Mouse (Mus musculus) adrenal gland (tissue): ENCODE results near the gene Kcnt2.

ENCODE experiments used
- intact Hi-C: fragments of 180-260 bp; cut with DNase I; formaldehyde crosslinking; loops from one replicate; pipeline ENCODE4 v1.15.1; 2025

Gene Kcnt2

DNA sequence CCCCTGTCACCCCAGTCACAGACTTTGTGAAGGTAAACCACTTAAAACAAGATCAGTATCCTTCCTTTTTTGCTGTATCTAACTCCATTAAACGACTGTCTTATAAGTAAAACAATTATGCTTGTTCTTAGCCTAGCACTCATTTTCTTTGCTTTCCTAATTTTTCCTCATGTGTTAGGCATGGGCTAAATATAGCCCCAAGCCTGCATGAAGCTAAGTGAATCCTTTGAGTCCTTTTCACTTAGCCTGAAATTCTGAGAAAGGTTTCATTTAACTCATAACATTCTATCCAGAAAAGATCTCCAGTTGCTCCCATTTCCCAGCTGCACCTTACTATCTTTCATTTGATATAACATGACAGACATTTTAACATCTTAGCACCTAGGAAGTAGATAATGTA, 127.6 kb downstream of the Kcnt2 start:
- intact Hi-C loops = no loop called here

- intact Hi-C loops = no loop called here
Measured at GRCm38 (mm10) chr1:140378791-140379190, 132.8 kb downstream of the Kcnt2 start.

- intact Hi-C loops = no loop called here
Measured at GRCm38 (mm10) chr1:140379526-140379925, 133.6 kb downstream of the Kcnt2 start.

DNA sequence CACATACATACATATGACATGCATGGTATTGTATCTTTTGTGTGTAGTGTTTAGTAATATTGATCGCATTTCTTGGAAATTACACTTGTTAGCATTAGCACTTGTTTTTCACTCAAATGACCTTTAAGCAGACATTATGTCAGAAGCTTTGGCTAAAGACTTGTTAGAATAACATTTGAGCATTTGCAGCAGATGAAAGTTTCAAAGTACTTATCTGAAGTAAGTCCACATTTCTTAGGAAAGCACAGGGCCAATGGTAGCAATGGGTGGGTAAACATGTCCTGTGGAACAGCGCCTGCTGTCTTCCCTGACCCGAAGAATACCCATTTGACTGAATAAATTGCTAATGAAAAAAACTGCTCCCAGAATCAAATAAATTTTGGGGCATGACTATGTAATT, 135.1 kb downstream of the Kcnt2 start:
- intact Hi-C loops = no loop called here

DNA sequence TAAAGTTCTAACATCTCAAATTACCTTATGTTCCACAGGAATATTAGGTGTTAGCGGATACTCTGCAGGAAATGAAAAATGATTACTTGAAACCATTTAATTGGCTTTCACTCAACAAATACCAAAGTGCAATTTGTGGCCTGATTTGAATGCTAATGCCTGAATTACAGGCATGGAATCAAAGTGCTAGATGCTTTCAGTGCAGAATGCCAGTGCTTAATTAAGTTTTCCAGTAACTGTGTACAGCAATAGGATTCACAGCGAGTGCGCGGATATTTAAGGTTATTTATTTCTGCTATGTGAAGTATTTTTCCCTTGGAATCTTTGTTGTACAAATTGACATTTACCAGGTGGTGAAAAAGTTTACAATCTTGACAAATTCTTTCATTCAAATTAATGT, 144.3 kb downstream of the Kcnt2 start:
- intact Hi-C loops = no loop called here

GRCm38 (mm10) chr1:140397756-140398155, 151.8 kb downstream of the Kcnt2 start:
- intact Hi-C loops = no loop called here

GRCm38 (mm10) chr1:140406631-140407288, 160.8 kb downstream of the Kcnt2 start:
- intact Hi-C loops = no loop called here

- intact Hi-C loops = no loop called here
Measured at GRCm38 (mm10) chr1:140415761-140416160, 169.8 kb downstream of the Kcnt2 start.

- intact Hi-C loops = no loop called here
Measured at GRCm38 (mm10) chr1:140422954-140423353, 177.0 kb downstream of the Kcnt2 start.

- intact Hi-C loops = no loop called here
Measured at GRCm38 (mm10) chr1:140429284-140429850, 183.4 kb downstream of the Kcnt2 start.

DNA sequence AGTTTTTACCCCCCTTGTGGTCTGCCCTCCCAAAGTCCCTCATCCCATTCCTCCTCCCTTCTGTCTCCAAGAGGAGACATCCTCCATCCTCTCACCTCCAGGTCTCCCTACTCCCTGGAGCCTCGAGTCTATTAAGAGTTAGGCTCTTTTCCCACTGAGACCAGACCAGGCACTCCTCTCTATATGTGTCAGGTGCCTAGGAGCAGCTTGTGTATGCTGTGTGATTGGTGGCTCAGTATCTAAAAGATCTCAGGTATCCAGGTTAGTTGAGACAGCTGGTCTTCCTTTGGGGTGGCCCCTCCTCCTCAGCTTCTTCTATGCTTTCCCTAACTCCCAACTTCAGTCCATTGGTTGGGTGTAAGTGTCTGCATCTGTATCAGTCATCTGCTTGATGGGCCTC, 186.1 kb downstream of the Kcnt2 start:
- intact Hi-C loops = no loop called here

- intact Hi-C loops = no loop called here
Measured at GRCm38 (mm10) chr1:140434791-140435190, 188.8 kb downstream of the Kcnt2 start.

- intact Hi-C loops = no loop called here
Measured at GRCm38 (mm10) chr1:140438176-140438575, 192.2 kb downstream of the Kcnt2 start.

- intact Hi-C loops = no loop called here
Measured at GRCm38 (mm10) chr1:140443904-140444303, 197.9 kb downstream of the Kcnt2 start.

DNA sequence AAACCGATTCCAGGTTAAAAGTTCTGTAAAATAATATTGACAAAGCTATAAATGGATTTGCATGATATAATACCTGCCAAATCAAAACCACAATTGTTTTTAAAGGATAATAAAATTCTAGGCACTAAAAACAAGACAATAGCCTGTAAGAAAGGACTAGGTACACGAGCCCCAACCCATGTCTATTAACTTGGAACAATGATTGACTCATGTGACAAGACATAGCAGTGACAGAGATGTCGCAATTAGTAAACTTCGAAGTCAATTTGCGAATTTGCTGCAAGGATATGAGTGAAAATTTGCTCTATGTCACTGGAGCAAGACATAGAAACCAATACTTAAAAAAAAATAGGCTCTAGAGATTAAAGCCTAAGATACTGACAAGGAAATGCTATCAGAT, 198.4 kb downstream of the Kcnt2 start:
- intact Hi-C loops = no loop called here

GRCm38 (mm10) chr1:140451461-140451860, 205.5 kb downstream of the Kcnt2 start:
- intact Hi-C loops = no loop called here

DNA sequence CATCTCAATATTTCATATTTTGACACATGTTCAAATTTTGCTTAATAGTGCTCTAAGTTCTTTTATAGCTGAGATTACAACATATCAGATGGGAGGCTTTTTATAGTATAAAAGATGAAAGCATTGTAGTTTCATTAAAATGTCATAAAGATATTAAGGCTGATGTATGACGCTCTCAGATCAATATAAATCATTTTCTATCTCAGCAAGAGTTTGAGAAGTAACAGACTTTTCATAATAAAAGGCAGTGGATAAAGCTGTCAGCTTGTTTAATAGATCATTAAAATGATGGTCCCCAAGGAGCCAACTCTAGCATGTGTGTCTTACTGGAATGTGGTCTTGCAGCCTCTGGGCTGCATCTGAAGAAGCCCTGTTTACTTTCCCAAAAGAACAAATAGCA, 206.0 kb downstream of the Kcnt2 start:
- intact Hi-C loops = no loop called here

DNA sequence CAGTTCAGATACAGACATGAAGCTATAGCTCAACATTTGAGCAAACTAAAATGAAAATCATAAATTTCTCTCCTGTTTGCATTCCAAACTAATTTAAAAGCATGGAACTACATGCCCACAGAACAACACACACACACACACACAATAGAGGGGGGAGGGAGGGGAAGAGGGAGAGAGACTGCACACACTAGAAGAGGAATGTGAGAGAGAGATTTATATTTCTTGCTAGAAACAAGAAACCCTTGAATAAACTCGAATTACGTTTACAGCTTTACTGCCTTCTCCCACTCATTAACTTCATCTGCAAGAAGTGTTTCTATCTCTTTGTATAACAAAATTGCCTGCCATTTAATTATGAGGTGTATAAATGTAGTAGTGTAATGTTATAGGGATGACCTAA, 209.9 kb downstream of the Kcnt2 start:
- intact Hi-C loops = no loop called here

- intact Hi-C loops = no loop called here
Measured at GRCm38 (mm10) chr1:140456873-140457272, 210.9 kb downstream of the Kcnt2 start.

DNA sequence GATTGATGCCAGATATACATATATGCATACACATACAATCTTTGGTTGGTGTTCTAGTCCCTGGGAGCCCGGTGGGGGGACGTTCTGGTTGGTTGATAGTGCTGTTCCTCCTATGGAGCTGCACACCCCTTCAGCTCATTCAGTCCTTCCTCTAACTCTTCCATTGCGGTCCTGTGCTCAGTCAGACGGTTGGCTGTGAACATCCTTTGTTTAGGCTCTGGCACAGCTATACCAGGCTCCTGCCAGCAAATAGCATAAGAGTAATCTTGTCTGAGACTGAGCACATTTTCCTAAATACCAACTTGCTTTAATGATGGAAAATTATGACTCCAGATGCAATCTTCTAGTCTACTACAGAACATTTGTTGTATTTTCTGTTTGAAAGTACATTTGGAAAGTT, 222.4 kb downstream of the Kcnt2 start:
- intact Hi-C loops = no loop called here

- intact Hi-C loops = no loop called here
Measured at GRCm38 (mm10) chr1:140469586-140469985, 223.6 kb downstream of the Kcnt2 start.

- intact Hi-C loops = no loop called here
Measured at GRCm38 (mm10) chr1:140476921-140477320, 231.0 kb downstream of the Kcnt2 start.

GRCm38 (mm10) chr1:140484016-140484415, 238.1 kb downstream of the Kcnt2 start:
- intact Hi-C loops = no loop called here
